Mouse (Mus musculus): ENCODE data around the gene Safb. TPM values are rescaled to one million over a fixed set of nuclear protein-coding genes. Genes with fewer than 3 reads are reported as not detected.

Safb gene
- polyA plus RNA-seq, 1 experiment from 2014 or later = 109 TPM

- no peak overlapping the region for H3K27ac ChIP-seq (replicated peaks; ENCODE audit: low read depth, low read length)
- no peaks in the 10 kb centered on the region for H3K9me3 ChIP-seq (replicated peaks; ENCODE audit: control insufficient read depth, low read length)
- no peak overlapping the region for H3K4me3 ChIP-seq (ENCODE audit: low read depth, low read length)
- no peaks in the 10 kb centered on the region for H3K27me3 ChIP-seq (ENCODE audit: control insufficient read depth, insufficient read depth, low read length)
- WGBS = 32% methylated on average over 10 of the region's 10 CpGs
- no peak for DNase-seq (ENCODE audit: low spot score)
- H3K4me1 ChIP-seq (ENCODE audit: control insufficient read depth, insufficient read depth, low read length) = no peaks in the 10 kb centered on the region
- H3K9ac ChIP-seq (replicated peaks; ENCODE audit: low read length) = no peak overlapping the region
- no peak overlapping the region for H3K4me2 ChIP-seq (ENCODE audit: low read depth, low read length)
- no peak for ATAC-seq (replicated peaks; ENCODE audit: insufficient number of reproducible peaks, low FRiP score, low TSS enrichment, low read depth)
- no peaks in the 10 kb centered on the region for H3K36me3 ChIP-seq (replicated peaks; ENCODE audit: control insufficient read depth, insufficient read depth, low read depth, low read length)
Observed at GRCm38 (mm10) chr17:56651801-56652200, 67.2 kb downstream of the Safb start.

DNA sequence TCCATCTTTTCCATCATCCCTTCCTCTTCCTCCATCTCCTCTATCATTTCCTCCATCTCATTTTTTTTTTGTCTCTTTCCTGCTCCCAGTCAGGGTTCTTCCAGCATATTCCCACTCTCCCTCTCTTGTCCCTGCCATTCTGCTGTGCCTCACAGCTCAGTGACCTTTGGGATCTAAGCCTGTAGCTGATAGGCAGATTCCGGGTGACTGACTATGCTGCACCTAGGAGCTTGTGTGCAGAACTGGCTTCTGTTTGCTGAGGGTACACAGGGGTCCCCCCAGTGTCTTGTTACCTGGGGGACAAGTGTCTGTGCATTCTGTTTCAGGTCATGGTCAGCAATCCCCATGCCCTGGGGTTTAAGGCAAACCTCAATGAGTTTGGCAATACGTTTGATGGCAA lies 70.1 kb downstream of the Safb start:
- Histone ChIP-seq H3K36me3 (replicated peaks; ENCODE audit: control insufficient read depth, insufficient read depth, low read depth, low read length) (no peaks in the 10 kb centered on the region), H3K4me2 (ENCODE audit: low read depth, low read length) (no peak overlapping the region), H3K4me3 (ENCODE audit: low read depth, low read length) (no peak overlapping the region), H3K9me3 (replicated peaks; ENCODE audit: control insufficient read depth, low read length) (no peaks in the 10 kb centered on the region), H3K4me1 (ENCODE audit: control insufficient read depth, insufficient read depth, low read length) (no peaks in the 10 kb centered on the region), H3K27me3 (ENCODE audit: control insufficient read depth, insufficient read depth, low read length) (no peaks in the 10 kb centered on the region), H3K9ac (replicated peaks; ENCODE audit: low read length) (no peak overlapping the region), H3K27ac (replicated peaks; ENCODE audit: low read depth, low read length) (no peak overlapping the region)
- DNase-seq (ENCODE audit: low spot score) (no peak), ATAC-seq (replicated peaks; ENCODE audit: insufficient number of reproducible peaks, low FRiP score, low TSS enrichment, low read depth) (no peak)
- 81% methylated on average over 2 of the region's 2 CpGs for WGBS

GRCm38 (mm10) chr17:56655311-56655710 lies 70.7 kb downstream of the Safb start:
- Histone ChIP-seq H3K9me3 (replicated peaks; ENCODE audit: control insufficient read depth, low read length) (no peaks in the 10 kb centered on the region), H3K9ac (replicated peaks; ENCODE audit: low read length) (no peak overlapping the region), H3K27ac (replicated peaks; ENCODE audit: low read depth, low read length) (no peak overlapping the region), H3K4me2 (ENCODE audit: low read depth, low read length) (no peak overlapping the region), H3K4me3 (ENCODE audit: low read depth, low read length) (no peak overlapping the region), H3K36me3 (replicated peaks; ENCODE audit: control insufficient read depth, insufficient read depth, low read depth, low read length) (no peaks in the 10 kb centered on the region), H3K27me3 (ENCODE audit: control insufficient read depth, insufficient read depth, low read length) (no peaks in the 10 kb centered on the region), H3K4me1 (ENCODE audit: control insufficient read depth, insufficient read depth, low read length) (no peaks in the 10 kb centered on the region)
- no peak for DNase-seq (ENCODE audit: low spot score)
- ATAC-seq (replicated peaks; ENCODE audit: insufficient number of reproducible peaks, low FRiP score, low TSS enrichment, low read depth) = no peak
- WGBS = 79% methylated on average over 3 of the region's 3 CpGs

Other genes starting within 250 kb of the Safb start
- gene Ptprs, start 108.3 kb upstream of the Safb start, polyA plus RNA-seq (2014; fragmentation: Nextera tagmentation; extraction: Ambion mirVana) = 80.1 and 81.5 TPM in 2 replicates
- not detected in 2 replicates for gene Znrf4, start 72.4 kb upstream of the Safb start, polyA plus RNA-seq (2014; fragmentation: Nextera tagmentation; extraction: Ambion mirVana)
- gene Gm20219, start 30.4 kb upstream of the Safb start, polyA plus RNA-seq (2014; fragmentation: Nextera tagmentation; extraction: Ambion mirVana) = 0.70 and 0.77 TPM in 2 replicates
- 37.2 and 45.3 TPM in 2 replicates for gene Safb2, start 240 bp upstream of the Safb start, polyA plus RNA-seq (2014; fragmentation: Nextera tagmentation; extraction: Ambion mirVana)
- gene 2410015M20Rik, start 24.9 kb downstream of the Safb start, polyA plus RNA-seq (2014; fragmentation: Nextera tagmentation; extraction: Ambion mirVana) = 209 and 219 TPM in 2 replicates
- 1,376 and 1,538 TPM in 2 replicates for gene Rpl36, start 28.6 kb downstream of the Safb start, polyA plus RNA-seq (2014; fragmentation: Nextera tagmentation; extraction: Ambion mirVana)
- gene Lonp1, start 42.1 kb downstream of the Safb start, polyA plus RNA-seq (2014; fragmentation: Nextera tagmentation; extraction: Ambion mirVana) = 48.3 and 49.5 TPM in 2 replicates
- 0.70 and 0.71 TPM in 2 replicates for gene Catsperd, start 43.3 kb downstream of the Safb start, polyA plus RNA-seq (2014; fragmentation: Nextera tagmentation; extraction: Ambion mirVana)
- 105 and 115 TPM in 2 replicates for gene Ranbp3, start 88.5 kb downstream of the Safb start, polyA plus RNA-seq (2014; fragmentation: Nextera tagmentation; extraction: Ambion mirVana)
- 352 and 362 TPM in 2 replicates for gene Ndufa11, start 132.9 kb downstream of the Safb start, polyA plus RNA-seq (2014; fragmentation: Nextera tagmentation; extraction: Ambion mirVana)
- 14.7 and 15.5 TPM in 2 replicates for gene Vmac, start 133.2 kb downstream of the Safb start, polyA plus RNA-seq (2014; fragmentation: Nextera tagmentation; extraction: Ambion mirVana)
- gene Nrtn, start 172.7 kb downstream of the Safb start, polyA plus RNA-seq (2014; fragmentation: Nextera tagmentation; extraction: Ambion mirVana) = 6.7 and 7.8 TPM in 2 replicates
- 30.1 and 32.3 TPM in 2 replicates for gene Dus3l, start 179.9 kb downstream of the Safb start, polyA plus RNA-seq (2014; fragmentation: Nextera tagmentation; extraction: Ambion mirVana)
- gene Prr22, start 185.4 kb downstream of the Safb start, polyA plus RNA-seq (2014; fragmentation: Nextera tagmentation; extraction: Ambion mirVana) = 0.66 and 0.72 TPM in 2 replicates
- 2.3 and 2.4 TPM in 2 replicates for gene Rfx2, start 246.2 kb downstream of the Safb start, polyA plus RNA-seq (2014; fragmentation: Nextera tagmentation; extraction: Ambion mirVana)